Mouse (Mus musculus) natural killer cell, adult 2 months (primary cell): ENCODE data around the gene Foxp3.
A peak's percentile ranks its signal among the peaks of the same experiment; 100 is the strongest.

Source experiments
- DNase-seq, 2 experiments: peaks; one replicate each; pipeline ENCODE4 v3.0.0; 2022; ENCODE audit warnings: low spot score in 2 of 2

The Foxp3 gene

GRCm38 (mm10) chrX:7617889-7618551 is 44.6 kb downstream of the Foxp3 start:
- peak; percentile 38 to 62 for DNase-seq

GRCm38 (mm10) chrX:7632560-7632959 is 59.1 kb downstream of the Foxp3 start:
- no peak for DNase-seq

GRCm38 (mm10) chrX:7635101-7635500 is 61.7 kb downstream of the Foxp3 start:
- no peak for DNase-seq

GRCm38 (mm10) chrX:7638401-7639091 is 65.1 kb downstream of the Foxp3 start, which contains the start of gene Syp:
Gene Syp (plus strand): TSS chrX:7638471.
- DNase-seq: peak; percentile 53 to 81

- no peak for DNase-seq
Measured at GRCm38 (mm10) chrX:7639536-7640325, 66.3 kb downstream of the Foxp3 start.

GRCm38 (mm10) chrX:7640785-7641184 is 67.3 kb downstream of the Foxp3 start:
- DNase-seq: no peak
